Mouse (Mus musculus): ENCODE results near the gene Lctl.
"Not testable (repeated sequence)": the region's sequence is repeated elsewhere in the genome, so short reads cannot be mapped to it uniquely, and the experiment has no call there.

Gene Lctl

DNA sequence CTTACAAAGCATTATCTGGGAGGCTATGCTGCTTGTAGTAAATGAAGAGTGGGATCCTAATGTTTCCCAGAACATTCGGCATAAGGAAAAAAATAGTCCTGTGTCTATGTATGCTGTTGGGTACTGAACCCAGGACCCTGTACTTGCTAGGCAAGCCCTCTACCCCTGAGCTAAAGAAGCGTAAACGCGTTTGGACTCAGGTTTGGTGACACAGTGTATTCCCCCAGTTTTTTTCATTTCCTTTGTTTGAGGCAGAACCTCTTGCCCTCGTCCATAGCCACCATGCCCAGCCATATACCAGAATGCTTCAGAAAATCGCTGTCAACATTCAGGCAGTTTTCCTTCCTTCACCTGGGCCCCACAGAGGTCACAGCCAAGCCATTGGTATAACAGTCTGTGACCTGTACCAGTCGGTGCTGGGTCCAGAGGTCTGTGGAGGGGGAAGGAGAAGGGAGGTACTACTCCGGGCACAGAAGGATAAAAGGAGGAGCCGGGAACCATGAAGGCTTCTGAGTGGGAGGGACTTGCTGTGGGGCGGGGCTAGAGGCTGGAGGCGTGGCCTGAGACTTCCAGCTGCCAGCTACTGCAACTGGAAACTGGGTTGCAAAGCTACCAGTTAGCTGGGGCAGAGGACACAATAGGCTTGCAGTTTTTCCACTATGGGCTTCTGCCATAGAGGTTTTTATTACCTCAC is 3.8 kb downstream of the Lctl start:
- no peak for DNase-seq (ENCODE audit: low spot score in 2 of 2)

DNA sequence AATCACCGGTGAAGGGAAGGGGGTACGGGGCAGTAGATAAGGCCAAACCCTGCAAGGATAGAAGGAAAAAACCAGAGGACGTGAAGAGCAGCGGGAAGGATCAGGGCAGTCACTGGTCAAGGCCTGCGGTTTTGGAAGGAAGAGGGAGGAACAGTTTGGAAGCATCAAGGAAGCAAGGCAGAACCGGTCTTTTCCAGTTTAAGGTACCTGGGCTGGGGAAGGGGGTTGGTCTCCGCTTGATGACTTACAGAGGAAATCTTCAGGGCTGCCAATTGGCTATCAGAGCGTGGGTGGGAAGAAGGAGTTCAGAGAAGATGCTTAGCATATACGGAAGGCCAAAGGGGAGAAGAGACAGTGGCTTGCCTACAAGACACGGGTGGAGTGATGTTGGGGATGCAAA is 5.7 kb downstream of the Lctl start:
- no peak for DNase-seq (ENCODE audit: low spot score in 2 of 2)

DNA sequence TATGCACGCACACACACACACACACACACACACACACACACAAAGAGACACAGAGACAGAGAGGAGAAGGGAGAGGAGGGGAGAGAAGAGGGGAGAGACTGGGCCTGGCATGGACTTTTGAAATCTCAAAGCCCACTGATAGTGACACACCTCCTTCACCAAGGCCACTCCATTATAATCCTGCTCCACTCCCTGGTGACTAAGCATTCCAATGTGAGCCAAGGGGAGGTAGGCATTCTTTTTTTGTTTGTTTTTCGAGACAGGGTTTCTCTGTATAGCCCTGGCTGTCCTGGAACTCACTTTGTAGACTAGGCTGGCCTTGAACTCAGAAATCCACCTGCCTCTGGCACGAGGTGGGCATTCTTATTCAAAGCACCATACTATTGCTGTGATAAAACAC is 7.9 kb downstream of the Lctl start:
- not testable (repeated sequence) for DNase-seq (ENCODE audit: low spot score in 2 of 2)

DNA sequence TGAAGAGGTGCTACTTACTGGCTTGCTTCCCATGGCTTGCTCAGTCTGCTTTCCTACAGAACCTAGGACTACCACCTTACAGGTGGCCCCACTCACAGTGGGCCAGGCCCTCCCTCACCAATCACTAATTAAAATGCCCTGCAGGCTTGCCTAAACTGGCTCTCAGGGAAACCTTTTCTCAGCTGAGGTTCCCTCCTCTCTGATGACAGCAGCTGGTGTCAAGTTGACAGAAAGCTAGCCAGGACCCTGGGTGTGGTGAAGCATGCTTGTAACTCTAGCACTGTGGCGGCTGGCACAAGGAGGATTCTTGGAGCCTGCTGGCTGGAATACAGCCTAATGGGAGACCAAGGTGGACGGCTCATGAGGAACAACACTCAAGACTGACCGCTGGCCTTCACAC is 8.4 kb downstream of the Lctl start:
- DNase-seq (ENCODE audit: low spot score in 2 of 2): no peak

DNA sequence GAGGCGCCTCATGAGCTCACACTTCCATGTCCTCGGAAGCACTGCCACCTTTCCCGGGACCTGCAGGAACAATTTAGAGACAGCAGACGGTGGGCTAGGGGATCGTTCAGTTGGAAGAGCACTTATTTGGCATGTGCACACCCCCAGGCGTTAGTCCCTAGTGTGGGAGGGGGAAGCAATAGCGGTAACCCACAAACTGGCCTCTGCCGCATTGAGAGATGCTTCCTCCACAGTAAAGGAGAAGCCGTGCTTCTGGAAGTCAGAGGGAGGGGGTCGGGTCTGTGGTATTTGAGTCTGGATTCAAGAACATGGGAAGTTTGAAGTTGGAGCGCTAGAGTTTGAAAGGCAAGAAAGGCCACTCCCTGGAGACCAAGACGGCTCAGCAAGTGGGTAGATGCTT is 9.2 kb downstream of the Lctl start:
- DNase-seq (ENCODE audit: low spot score in 2 of 2): no peak

DNA sequence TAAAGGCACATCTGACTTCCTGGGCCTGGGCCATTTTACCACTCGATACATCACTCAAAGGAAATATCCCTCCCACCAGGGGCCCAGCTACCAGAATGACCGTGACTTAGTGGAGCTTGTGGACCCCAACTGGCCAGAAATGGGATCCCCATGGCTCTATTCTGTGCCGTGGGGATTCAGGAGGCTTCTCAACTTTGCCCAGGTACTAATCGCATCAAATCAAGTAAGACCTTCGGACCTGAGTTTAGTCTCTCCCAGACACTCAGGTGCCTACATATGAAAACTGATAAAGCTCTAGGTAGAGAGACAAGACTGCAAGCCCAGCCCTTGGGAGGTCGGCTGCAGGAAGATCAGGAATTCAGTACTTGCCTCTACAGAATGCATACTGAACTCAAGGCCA is 14.7 kb downstream of the Lctl start:
- no peak for DNase-seq (ENCODE audit: low spot score in 2 of 2)

DNA sequence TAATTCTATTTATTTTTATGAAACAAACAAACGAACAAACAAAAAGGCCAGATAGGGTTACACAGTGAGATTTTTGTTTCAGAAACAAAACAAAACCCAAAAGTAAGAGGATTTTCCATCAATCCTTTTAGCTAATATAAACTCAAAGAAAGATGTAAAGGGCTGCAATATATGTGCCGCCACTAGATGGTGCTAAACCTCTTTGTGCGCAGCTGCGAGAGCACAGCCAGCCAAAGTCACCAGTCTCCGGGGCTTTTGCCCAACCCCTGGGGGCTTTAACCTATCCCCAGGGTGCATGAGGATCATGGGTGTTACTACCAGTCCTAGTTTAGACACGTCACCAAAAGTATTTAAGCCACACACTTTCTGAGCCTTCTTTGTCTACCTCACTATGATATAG is 21.9 kb downstream of the Lctl start:
- DNase-seq (ENCODE audit: low spot score in 2 of 2): peak in 1 of 2 experiments; percentile 41

DNA sequence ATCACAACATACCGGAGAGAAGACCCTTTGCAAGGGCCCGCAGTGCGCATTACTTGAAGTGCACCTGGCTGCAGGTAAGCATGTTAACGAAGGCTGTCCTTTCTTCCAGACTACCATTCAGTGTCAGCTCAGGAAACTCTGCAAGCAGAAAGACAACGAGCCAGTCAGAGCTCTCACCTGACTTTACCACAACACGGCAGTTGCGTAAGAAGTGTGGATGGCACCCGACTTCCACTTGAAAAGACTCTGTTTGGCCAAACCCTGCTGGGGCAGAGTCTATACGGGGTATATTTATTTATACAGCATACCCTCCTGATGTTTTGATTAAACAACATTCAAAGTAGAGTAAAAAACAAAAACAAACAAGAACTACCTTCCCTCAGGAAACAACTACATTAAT is 22.9 kb downstream of the Lctl start:
- DNase-seq (ENCODE audit: low spot score in 2 of 2): no peak

DNA sequence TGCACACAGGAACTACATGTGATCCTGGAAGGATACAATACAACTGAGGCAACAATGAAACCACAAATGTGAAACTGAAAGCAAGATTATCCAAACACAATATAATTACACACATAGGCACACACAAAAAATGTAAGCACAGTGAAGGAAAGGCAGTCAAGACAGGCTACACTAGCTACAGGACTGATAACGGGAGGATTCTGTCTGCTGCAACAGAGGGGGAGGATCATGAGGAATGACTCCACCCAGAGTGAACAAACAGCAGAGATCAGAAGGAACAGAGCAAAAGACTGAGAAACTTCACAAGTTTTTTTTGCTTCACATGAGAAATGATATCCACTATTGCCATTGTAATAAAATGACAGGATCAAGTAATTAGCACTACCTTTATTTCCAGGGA is 39.7 kb downstream of the Lctl start:
- no peak for DNase-seq (ENCODE audit: low spot score in 2 of 2)

DNA sequence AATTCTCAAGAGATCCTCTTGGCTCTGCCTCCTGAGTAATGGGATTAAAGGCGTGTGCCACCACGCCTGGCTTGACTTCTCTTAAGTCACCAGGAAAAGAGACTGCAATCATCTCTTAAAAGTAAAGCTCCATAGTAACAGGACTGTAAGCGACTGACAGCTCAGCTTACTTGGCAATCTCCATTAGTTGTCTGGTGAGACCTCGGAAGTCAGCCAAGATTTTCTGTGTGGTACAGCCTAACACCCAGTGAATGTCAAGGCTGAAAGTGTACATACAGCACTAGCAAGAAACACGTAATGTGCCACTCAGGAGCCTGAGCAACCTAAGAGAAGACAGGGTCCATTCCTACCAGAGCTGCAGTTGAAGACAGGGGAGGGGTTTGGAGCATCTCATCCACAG is 43.5 kb downstream of the Lctl start:
- DNase-seq (ENCODE audit: low spot score in 2 of 2): no peak

DNA sequence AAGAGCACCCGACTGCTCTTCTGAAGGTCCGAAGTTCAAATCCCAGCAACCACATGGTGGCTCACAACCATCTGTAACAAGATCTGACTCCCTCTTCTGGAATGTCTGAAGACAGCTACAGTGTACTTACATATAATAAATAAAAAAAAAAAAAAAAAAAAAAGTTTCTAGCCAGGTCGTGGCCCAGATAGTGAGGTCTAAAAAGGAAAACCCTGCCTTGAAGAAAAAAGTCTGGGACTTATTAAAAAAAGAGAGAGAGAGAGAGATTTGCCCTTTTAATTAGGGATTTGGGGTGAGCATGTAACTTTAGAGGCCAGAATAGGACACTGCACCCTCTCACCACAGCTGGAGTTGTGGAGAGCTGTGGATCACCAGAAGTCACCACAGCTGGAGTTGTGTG is 53.0 kb downstream of the Lctl start:
- DNase-seq (ENCODE audit: low spot score in 2 of 2): not testable (repeated sequence)

DNA sequence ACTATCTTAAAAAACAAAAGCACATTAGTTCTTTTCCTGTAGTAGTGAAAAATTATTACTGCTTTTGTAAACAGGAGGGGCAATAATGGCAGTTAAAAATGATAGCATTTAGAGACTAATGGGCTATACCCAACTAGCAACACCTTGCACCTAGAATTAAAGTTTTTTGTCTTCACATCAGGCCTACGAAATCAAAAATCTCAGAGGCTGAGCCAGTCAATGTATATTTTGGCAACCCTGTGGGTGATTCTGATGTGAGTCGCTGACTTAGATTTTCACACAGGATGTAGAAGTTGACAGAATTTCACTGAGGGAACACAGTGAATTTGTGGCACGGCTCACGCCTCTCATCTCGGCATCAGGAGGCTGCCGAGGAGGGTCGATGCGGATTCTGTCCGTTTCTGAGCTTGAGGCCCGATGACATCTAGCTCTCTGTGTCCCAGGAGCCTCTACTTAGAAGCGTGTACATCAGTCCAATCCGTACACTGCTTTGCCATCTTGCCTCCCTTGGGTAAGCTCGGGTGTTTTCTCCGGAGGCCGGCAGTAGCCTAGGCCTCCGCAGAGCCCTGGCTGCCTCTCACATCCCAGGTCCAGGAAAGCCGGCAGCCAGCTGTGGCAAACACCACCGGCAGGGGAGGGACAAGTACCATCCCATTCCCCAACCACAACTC is 55.3 kb downstream of the Lctl start:
- DNase-seq (ENCODE audit: low spot score in 2 of 2): no peak

DNA sequence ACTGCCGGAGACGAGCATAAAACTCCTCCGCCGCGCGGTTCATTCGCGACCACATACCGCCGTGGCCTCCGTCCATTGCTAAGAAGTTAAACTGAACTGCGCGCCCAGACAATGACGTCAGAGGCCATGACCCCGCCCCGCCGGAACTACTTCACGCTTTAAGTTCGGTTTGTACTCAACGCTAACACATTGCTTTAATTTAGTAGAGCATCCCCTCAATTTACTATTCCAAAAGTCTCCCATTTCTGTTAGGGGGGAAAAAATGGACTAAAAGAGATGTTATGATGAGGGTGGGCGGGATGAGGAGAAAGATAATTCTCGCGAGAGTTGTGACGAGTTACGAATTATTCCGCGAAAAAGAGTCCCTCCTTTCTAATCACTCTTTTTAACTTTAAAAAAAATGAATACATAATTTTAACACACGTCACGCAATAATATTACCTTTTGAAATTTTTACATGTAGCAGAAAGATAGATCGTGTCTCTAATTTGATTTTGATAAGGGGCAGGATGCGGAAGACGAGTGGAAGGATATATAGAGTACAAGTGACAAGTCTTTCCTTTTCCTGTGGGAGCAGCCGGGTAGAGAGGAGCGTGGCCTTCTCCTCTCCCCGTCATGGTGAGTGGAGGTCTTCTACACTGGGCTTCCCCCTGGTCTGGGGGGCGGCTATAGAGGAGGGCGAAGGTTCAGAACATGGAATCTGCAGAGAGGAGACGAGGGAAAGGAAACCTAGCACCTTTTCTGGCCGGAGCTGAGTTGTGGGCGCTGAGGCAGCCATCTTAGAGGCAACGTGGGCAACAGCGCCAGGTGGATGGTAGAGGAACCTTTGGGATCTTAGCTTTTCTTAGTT is 56.1 kb downstream of the Lctl start, which contains the start of the genes Zwilch and Rpl4:
Zwilch (minus strand) TSS at position 289 of the 850 bp plus-strand sequence.
Rpl4 (plus strand) TSS at position 560 of the 850 bp plus-strand sequence.
- peak; percentile 52 to 85 for DNase-seq (ENCODE audit: low spot score in 2 of 2)

DNA sequence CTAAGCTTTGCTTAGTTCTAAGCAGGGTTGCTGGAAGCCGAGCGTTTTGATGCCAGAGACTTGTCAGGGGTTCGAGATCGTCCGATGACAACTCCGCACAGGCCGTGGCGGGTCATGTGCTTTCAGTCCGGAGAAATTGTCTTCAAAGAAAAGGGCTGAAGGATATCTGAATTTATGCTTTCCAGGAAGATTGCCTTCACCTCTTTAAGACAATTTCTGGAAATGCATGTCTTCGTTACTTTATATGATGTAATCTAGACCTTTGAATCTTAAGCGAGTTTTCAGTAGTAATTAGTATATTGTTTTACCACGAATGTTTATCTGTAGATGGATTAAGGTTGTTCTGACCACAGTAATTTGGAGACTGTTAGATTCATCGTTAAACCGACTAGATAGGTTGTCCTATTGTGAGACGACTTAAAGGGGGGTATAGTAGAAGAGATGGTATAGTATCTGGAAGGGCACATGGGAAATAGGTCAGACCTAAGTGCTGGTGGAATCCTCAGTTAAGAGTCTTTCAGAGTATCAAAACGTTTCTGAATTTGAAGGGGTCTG is 56.8 kb downstream of the Lctl start:
- no peak for DNase-seq (ENCODE audit: low spot score in 2 of 2)

DNA sequence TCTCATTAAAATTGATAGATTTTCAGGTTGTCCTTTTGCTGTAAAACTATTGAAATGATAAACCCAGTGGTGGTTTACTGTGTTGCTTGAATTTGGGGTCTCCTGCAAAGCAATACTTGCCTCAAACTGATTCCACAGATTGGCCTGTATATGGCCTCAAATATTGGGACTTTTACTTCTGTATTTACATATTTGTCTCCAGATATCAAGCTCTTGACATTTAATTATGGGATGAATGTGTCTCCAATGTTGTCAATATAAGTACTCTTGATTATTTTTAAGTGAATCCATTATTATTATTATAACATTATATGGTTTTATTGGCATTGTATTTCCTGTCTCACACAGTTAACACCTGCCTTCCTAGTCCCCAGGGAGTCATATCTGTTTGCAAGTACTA is 57.4 kb downstream of the Lctl start:
- no peak for DNase-seq (ENCODE audit: low spot score in 2 of 2)

DNA sequence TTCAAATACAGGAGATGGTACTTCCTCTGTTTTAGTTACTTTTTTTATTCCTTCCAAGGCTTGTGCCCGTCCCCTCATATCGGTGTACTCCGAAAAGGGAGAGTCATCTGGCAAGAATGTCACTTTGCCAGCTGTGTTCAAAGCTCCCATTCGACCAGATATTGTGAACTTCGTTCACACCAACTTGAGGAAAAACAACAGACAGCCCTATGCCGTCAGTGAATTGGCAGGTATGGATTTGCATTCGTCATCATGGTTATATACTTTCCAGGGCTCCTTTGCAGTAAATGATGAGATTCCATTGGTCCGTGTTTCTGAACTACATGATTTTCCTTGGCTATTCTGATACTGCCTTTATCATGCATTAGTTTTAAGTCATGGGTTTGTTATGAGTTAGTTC is 57.8 kb downstream of the Lctl start:
- DNase-seq (ENCODE audit: low spot score in 2 of 2): no peak

DNA sequence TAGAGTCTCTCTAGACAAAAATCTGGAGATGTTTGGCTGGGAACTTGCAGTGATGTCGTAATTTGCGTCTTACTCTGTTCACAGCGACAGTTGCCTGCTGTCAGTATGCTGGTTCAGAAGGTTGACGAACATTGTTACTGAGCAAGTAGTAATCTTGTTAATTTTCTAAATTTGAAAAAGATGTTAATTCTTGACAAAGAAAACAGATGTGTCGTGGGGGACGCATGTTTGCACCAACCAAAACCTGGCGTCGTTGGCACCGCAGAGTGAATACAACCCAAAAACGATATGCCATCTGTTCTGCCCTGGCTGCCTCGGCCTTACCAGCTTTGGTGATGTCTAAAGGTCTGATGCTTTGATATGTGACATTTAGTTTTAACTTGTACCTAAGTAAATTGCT is 58.4 kb downstream of the Lctl start:
- DNase-seq (ENCODE audit: low spot score in 2 of 2): no peak

DNA sequence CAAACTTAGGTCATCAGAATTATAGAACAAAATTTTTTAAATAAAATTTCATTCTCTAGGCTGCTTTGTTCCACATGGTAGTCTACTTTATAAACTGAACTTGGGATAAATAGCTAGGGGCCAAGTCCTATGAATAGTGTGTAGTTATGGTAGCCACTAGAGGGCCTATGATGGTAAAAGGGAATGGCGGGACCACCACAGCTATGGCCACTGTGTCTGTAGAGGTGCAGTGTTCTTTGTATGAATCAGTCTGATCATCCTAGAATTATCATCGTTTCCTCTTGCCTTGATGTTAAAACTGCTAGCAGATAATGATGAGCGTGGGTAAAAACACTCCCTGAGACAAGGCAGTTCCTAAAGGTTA is 61.6 kb downstream of the Lctl start:
- DNase-seq (ENCODE audit: low spot score in 2 of 2): no peak

DNA sequence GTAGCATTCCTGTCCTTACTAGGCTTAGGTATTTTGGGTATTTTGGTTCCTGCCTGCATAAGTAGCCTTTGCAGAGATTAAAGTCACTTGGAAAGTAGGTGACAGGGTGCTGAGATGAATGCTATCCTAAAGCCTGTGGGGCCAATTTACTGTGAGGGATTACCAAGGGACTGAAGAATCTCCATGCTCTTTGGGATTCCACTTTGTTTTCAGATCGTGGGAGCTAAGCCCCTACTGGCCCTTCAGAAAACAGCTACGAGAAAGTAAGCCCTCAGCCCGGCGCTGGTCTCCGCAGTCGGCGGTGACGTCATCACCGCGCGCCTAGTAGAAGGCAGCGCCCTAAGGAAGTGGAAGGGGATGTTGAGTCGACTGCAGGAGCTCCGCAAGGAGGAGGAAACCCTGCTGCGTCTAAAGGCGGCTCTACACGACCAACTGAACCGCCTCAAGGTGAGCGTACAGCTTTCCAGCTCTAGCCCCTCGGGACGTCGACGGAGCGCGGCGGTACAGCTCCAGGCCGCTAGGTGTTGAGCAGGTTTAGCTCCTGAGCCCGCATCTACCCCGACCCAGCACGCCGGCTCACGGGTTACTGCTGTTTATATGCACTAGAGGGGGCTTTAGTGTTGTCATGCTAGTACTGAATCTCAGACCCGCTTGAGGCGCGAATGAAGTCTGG is 62.2 kb downstream of the Lctl start, which contains the start of gene Snapc5:
Snapc5 (plus strand) TSS at position 301 of the 673 bp plus-strand sequence.
- DNase-seq (ENCODE audit: low spot score in 2 of 2): peak; percentile 75 to 82

DNA sequence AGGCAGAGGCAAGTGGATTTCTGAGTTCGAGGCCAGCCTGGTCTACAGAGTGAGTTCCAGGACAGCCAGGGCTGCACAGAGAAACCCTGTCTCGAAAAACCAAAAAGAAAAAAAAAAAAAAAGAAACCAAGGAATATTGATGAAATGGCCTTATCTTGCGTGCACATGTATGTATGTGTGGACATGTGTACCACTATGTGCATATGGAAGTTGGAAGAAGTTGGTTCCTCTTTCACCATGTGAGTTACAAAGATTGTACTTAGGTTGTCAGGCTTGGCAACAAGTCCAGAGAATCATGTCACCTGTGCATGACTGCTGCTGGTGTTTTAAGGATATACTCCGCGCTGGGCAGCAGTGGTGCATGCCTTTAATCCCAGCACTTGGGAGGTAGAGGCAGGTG is 66.3 kb downstream of the Lctl start:
- DNase-seq (ENCODE audit: low spot score in 2 of 2): not testable (repeated sequence)

DNA sequence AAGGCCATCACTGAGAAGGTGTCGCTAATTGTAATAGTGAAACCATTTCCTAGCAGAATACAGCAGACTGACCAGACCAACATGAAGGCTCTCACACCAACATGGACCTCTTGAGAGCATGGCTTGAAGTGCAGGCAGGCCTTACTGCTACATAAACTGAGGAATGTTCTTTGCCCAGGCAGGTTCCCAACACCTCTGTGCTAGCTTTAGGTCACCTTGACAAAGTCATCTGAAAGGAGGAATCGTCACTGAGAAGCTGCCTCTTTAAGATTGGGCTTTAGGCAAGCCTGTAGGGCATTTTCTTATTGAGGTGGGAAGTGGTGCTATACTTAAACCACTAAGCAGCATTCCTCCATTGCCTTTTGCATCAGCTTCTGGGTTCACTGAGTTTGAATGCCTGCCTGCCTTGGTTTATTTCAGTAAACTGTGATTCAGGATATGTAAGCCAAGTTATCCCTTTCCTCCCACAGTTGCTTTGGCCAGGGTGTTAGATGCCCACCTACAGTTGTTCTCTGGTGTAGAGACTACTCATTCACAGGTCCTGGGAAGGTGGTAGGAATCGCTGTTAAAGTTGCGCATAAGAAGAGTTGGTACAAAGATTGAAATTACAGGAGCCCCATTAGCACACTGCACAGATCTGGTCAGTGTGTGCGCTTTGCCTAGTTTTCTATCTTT is 67.4 kb downstream of the Lctl start:
- no peak for DNase-seq (ENCODE audit: low spot score in 2 of 2)

Data from urinary bladder, adult 18-20 months (tissue).